In genomic region chr7:130044235-130044553, GRCm38 (mm10) we compare ENCODE assay signal across 21 mouse cellular contexts.
DNase-seq lines count a peak whose midpoint lies in the region; ATAC-seq and TF ChIP-seq lines count a peak whose summit lies in the region.
"Had no signal": no experiment of that assay in that cellular context is flagged by ENCODE, and none has a peak within 500 bp of the region (broad histone marks: within the 10 kb centered on the region; RNA-seq: fewer than 3 reads in every experiment).

No protein-coding gene starts in this region.

- H3K36me3 ChIP-seq in heart, embryonic 16.5 days (ENCODE audit: control insufficient read depth, insufficient read depth), result no peaks in the 10 kb centered on the region
- H3K36me3 ChIP-seq in lung, embryonic 16.5 days (ENCODE audit: control insufficient read depth, insufficient read depth, low read length), result no peaks in the 10 kb centered on the region
- H3K36me3 ChIP-seq in limb, embryonic 14.5 days (ENCODE audit: control insufficient read depth, insufficient read depth, low read length), result no peaks in the 10 kb centered on the region
- H3K36me3 ChIP-seq in stomach, postnatal 0 days (ENCODE audit: control insufficient read depth, insufficient read depth, low read length), result no peaks in the 10 kb centered on the region
- H3K36me3 ChIP-seq: embryonic facial prominence, embryonic 13.5 days; liver, embryonic 15.5 days; midbrain, embryonic 15.5 days had no signal

- no peaks in the 10 kb centered on the region; the same call in 1 of the 2 replicates for H3K9me3 ChIP-seq in heart, embryonic 16.5 days (replicated peaks; ENCODE audit: control insufficient read depth, low read length)
- H3K9me3 ChIP-seq in lung, embryonic 16.5 days (ENCODE audit: control insufficient read depth, low read length), result no peaks in the 10 kb centered on the region
- H3K9me3 ChIP-seq in limb, embryonic 14.5 days (ENCODE audit: control insufficient read depth, low read length), result no peaks in the 10 kb centered on the region
- no peaks in the 10 kb centered on the region for H3K9me3 ChIP-seq in stomach, postnatal 0 days (ENCODE audit: control insufficient read depth, low read length)
- H3K9me3 ChIP-seq: embryonic facial prominence, embryonic 13.5 days; liver, embryonic 15.5 days; midbrain, embryonic 15.5 days had no signal

- H3K4me3 ChIP-seq in heart, embryonic 16.5 days (ENCODE audit: low read length), result no peak overlapping the region
- H3K4me3 ChIP-seq in lung, embryonic 16.5 days (ENCODE audit: low read length), result no peak overlapping the region
- H3K4me3 ChIP-seq in lung, adult 2 months (replicated peaks; ENCODE audit: extremely low read depth, low read depth, low read length), result no peak overlapping the region
- no peak overlapping the region for H3K4me3 ChIP-seq in limb, embryonic 14.5 days (replicated peaks; ENCODE audit: low read length)
- no peak overlapping the region for H3K4me3 ChIP-seq in stomach, postnatal 0 days (ENCODE audit: low read depth, low read length)
- H3K4me3 ChIP-seq: embryonic facial prominence, embryonic 13.5 days; left cerebral cortex, adult 2 months; liver, embryonic 15.5 days; midbrain, embryonic 15.5 days; myocyte had no signal

- TF ChIP-seq EP300 in stomach, postnatal 0 days (optimal IDR thresholded peaks at IDR 0.05), result no peak

- H3K9ac ChIP-seq in heart, embryonic 16.5 days (ENCODE audit: low read length), result no peak overlapping the region
- H3K9ac ChIP-seq in lung, embryonic 16.5 days (ENCODE audit: low read length), result no peak overlapping the region
- H3K9ac ChIP-seq in limb, embryonic 14.5 days (ENCODE audit: low read depth, low read length, severe bottlenecking), result no peak overlapping the region
- no peak overlapping the region for H3K9ac ChIP-seq in stomach, postnatal 0 days (ENCODE audit: low read length)
- H3K9ac ChIP-seq: embryonic facial prominence, embryonic 13.5 days; forebrain, postnatal 0 days; liver, embryonic 15.5 days; midbrain, embryonic 15.5 days had no signal

- TF ChIP-seq POLR2A in lung, adult 2 months (IDR thresholded peaks at IDR 0.05; ENCODE audit: borderline replicate concordance, extremely low read depth, low read depth, low read length), result no peak
- TF ChIP-seq POLR2A in limb, embryonic 14.5 days (IDR thresholded peaks at IDR 0.05; ENCODE audit: borderline replicate concordance, extremely low read depth, insufficient read depth, insufficient read length), result no peak

- peak overlapping the region; percentile 5; the same call in 1 of the 2 replicates for H3K4me2 ChIP-seq in heart, embryonic 16.5 days (ENCODE audit: low read depth, low read length)
- no peak overlapping the region for H3K4me2 ChIP-seq in lung, embryonic 16.5 days (ENCODE audit: low read depth, low read length)
- H3K4me2 ChIP-seq in limb, embryonic 14.5 days (replicated peaks; ENCODE audit: low read depth, low read length, severe bottlenecking), result no peak overlapping the region
- no peak overlapping the region for H3K4me2 ChIP-seq in stomach, postnatal 0 days (replicated peaks; ENCODE audit: low read depth)
- H3K4me2 ChIP-seq: embryonic facial prominence, embryonic 13.5 days; liver, embryonic 15.5 days; midbrain, embryonic 15.5 days had no signal

- H3K27me3 ChIP-seq in heart, embryonic 16.5 days (ENCODE audit: control insufficient read depth, insufficient read depth, low read length), result no peaks in the 10 kb centered on the region
- H3K27me3 ChIP-seq in lung, embryonic 16.5 days (ENCODE audit: control insufficient read depth, insufficient read depth, low read depth, low read length), result no peaks in the 10 kb centered on the region
- no peaks in the 10 kb centered on the region for H3K27me3 ChIP-seq in limb, embryonic 14.5 days (ENCODE audit: control insufficient read depth, insufficient read depth, low read length)
- no peaks in the 10 kb centered on the region for H3K27me3 ChIP-seq in stomach, postnatal 0 days (ENCODE audit: control insufficient read depth, insufficient read depth, low read length)
- H3K27me3 ChIP-seq: embryonic facial prominence, embryonic 13.5 days; liver, embryonic 15.5 days; midbrain, embryonic 15.5 days had no signal

- no peak overlapping the region for H3K27ac ChIP-seq in heart, embryonic 16.5 days (ENCODE audit: low read length)
- H3K27ac ChIP-seq in lung, embryonic 16.5 days (ENCODE audit: low read length), result peak overlapping the region; percentile 66
- 0 out of 2 replicates have a peak overlapping the region, but pooled peaks have one; percentile 44 for H3K27ac ChIP-seq in limb, embryonic 14.5 days (replicated peaks; ENCODE audit: low read depth, low read length)
- peak overlapping the region; percentile 69 for H3K27ac ChIP-seq in stomach, postnatal 0 days (replicated peaks)
- H3K27ac ChIP-seq: left cerebral cortex, adult 2 months; liver, embryonic 15.5 days; midbrain, embryonic 15.5 days had no signal

- no peak for ATAC-seq in heart, embryonic 16.5 days (replicated peaks; ENCODE audit: extremely low read depth, insufficient read depth, low FRiP score)
- no peak for ATAC-seq in lung, embryonic 16.5 days (ENCODE audit: low read depth)
- no peak for ATAC-seq in limb, embryonic 14.5 days (ENCODE audit: low FRiP score, low read depth)
- no peak for ATAC-seq in stomach, postnatal 0 days (ENCODE audit: low FRiP score, low TSS enrichment)
- ATAC-seq: forebrain, postnatal 0 days; hindbrain, embryonic 16.5 days; midbrain, embryonic 15.5 days had no signal

- peaks cover 11% of the 10 kb centered on the region for H3K4me1 ChIP-seq in heart, embryonic 16.5 days (ENCODE audit: control insufficient read depth, insufficient read depth, low read length)
- peaks cover 39% of the 10 kb centered on the region for H3K4me1 ChIP-seq in lung, embryonic 16.5 days (replicated peaks; ENCODE audit: control insufficient read depth, insufficient read depth, low read length)
- peaks cover 4% of the 10 kb centered on the region for H3K4me1 ChIP-seq in lung, adult 2 months (ENCODE audit: control insufficient read depth, insufficient read depth, low read length)
- peaks cover 15% of the 10 kb centered on the region for H3K4me1 ChIP-seq in limb, embryonic 14.5 days (ENCODE audit: control insufficient read depth, insufficient read depth, low read length)
- no peaks in the 10 kb centered on the region for H3K4me1 ChIP-seq in stomach, postnatal 0 days (replicated peaks; ENCODE audit: control insufficient read depth, insufficient read depth)

- no peak for TF ChIP-seq CTCF in lung, adult 2 months (IDR thresholded peaks at IDR 0.05; ENCODE audit: insufficient read depth, low read length)
- no peak for TF ChIP-seq CTCF in stomach, postnatal 0 days (IDR thresholded peaks at IDR 0.05; ENCODE audit: low read depth)

- no peak for DNase-seq in heart, adult 18-20 months
- DNase-seq in lung, adult 2 months, result no peak
- DNase-seq in limb, embryonic 14.5 days (ENCODE audit: low spot score), result no peak
- peak; percentile 52 for DNase-seq in stomach, postnatal 0 days (ENCODE audit: low spot score)
- DNase-seq in right cerebral cortex, postnatal 36 days (ENCODE audit: low spot score in 2 of 2), result no peak
- DNase-seq: adrenal gland, postnatal 36 days; cerebellum, adult 11-12 months; forebrain, postnatal 0 days; kidney, adult 8-10 months; kidney, postnatal 36 days; layer of hippocampus, adult 9-11 months; left cerebral cortex, postnatal 4 days; thymus, postnatal 14 days had no signal

- WGBS in heart, embryonic 16.5 days, result 39% methylated on average over 6 of the region's 6 CpGs
- 58% methylated on average over 6 of the region's 6 CpGs for WGBS in lung, embryonic 16.5 days
- WGBS in lung, adult 2 months, result 56% methylated on average over 6 of the region's 6 CpGs
- 62% methylated on average over 6 of the region's 6 CpGs for WGBS in limb, embryonic 14.5 days
- 36% methylated on average over 6 of the region's 6 CpGs for WGBS in stomach, postnatal 0 days
